Mouse (Mus musculus) midbrain, embryonic 15.5 days (tissue): ENCODE measurements around the gene Acaa1a. TPM values are rescaled to one million over a fixed set of nuclear protein-coding genes. Genes with fewer than 3 reads are reported as not detected.

Experiments used
- ATAC-seq: fragments of 200-750 bp; cut with Nextera tagmentation; replicated peaks from 2 replicates; pipeline ENCODE4 v1.8.0; 2017; ENCODE audit warnings: moderate TSS enrichment
- H3K27ac ChIP-seq: fragments of 300-500 bp; sonication (generic); 2 replicates; pipeline ENCODE4 v1.5.1; 2015; ENCODE audit warnings: mild to moderate bottlenecking, inconsistent platforms
- H3K27me3 ChIP-seq: fragments of 300-500 bp; sonication (generic); replicated peaks from 2 replicates; pipeline ENCODE4 v1.6.1; 2015; ENCODE audit warnings: inconsistent platforms
- H3K36me3 ChIP-seq: fragments of 300-500 bp; sonication (generic); replicated peaks from 2 replicates; pipeline ENCODE4 v1.6.1; 2015; ENCODE audit warnings: inconsistent platforms
- H3K4me1 ChIP-seq: fragments of 300-500 bp; sonication (generic); 2 replicates; pipeline ENCODE4 v1.6.1; 2015; ENCODE audit warnings: inconsistent platforms
- H3K4me2 ChIP-seq: fragments of 300-500 bp; sonication (generic); 2 replicates; pipeline ENCODE4 v1.6.1; 2015; ENCODE audit warnings: inconsistent platforms, mild to moderate bottlenecking, moderate library complexity
- H3K4me3 ChIP-seq: fragments of 300-500 bp; sonication (generic); 2 replicates; pipeline ENCODE4 v1.5.1; 2015; ENCODE audit warnings: mild to moderate bottlenecking, inconsistent platforms
- H3K9ac ChIP-seq: fragments of 300-500 bp; sonication (generic); 2 replicates; pipeline ENCODE4 v1.6.1; 2015; ENCODE audit warnings: mild to moderate bottlenecking, inconsistent platforms
- H3K9me3 ChIP-seq: fragments of 300-500 bp; sonication (generic); 2 replicates; pipeline ENCODE4 v1.6.1; 2016; ENCODE audit warnings: inconsistent platforms
- WGBS: fragments of 180-500 bp; shearing (Covaris S2); methylation state at CpG from one replicate; pipeline ENCODE4 v1.1.7; 2015; ENCODE audit warnings: mixed read lengths; 5-methylcytosine and 5-hydroxymethylcytosine counted together
- polyA plus RNA-seq: library from polyadenylated mRNA; unstranded; fragments of >200 nt; fragmentation: Nextera tagmentation; extraction: Ambion mirVana; gene quantifications from 2 replicates; pipeline ENCODE4 v1.2.1, GENCODE M21; 2015

Gene Acaa1a
- polyA plus RNA-seq, 1 experiment from 2014 or later, result 120 TPM

DNA sequence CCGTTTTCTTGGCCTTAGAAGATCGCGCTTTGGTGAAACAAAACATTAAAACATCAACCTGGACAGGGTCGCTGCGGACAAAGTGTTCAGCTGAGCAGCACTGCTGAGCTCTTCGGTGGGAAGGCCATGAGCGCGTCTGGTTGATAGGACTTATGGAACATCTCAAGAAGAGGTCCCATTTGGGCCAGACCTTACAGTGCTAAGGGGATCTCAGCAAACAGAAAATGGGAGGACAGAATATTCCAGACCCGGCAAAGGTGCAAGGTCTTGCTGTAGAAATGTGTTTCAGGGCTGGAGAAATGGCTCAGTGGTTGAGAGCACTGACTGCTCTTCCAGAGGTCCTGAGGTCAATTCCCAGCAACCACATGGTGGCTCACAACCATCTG is 16.2 kb upstream of the Acaa1a start:
- Histone ChIP-seq H3K9ac (peak overlapping the region; percentile 62), H3K27ac (peak overlapping the region; percentile 92), H3K4me3 (peak overlapping the region; percentile 95), H3K4me1 (peaks cover 24% of the 10 kb centered on the region), H3K27me3 (no peaks in the 10 kb centered on the region), H3K9me3 (no peaks in the 10 kb centered on the region), H3K36me3 (no peaks in the 10 kb centered on the region), H3K4me2 (peak overlapping the region; percentile 68)
- WGBS, result 4% methylated on average over 9 of the region's 9 CpGs
- ATAC-seq, result peak; percentile 25

GRCm38 (mm10) chr9:119324130-119324529 is 15.3 kb upstream of the Acaa1a start:
- H3K27me3 ChIP-seq, result no peaks in the 10 kb centered on the region
- H3K4me3 ChIP-seq, result no peak overlapping the region
- H3K9ac ChIP-seq, result no peak overlapping the region
- peaks cover 24% of the 10 kb centered on the region for H3K4me1 ChIP-seq
- H3K4me2 ChIP-seq, result no peak overlapping the region
- H3K27ac ChIP-seq, result no peak overlapping the region
- WGBS, result 74% methylated on average over 1 of the region's 1 CpGs
- H3K9me3 ChIP-seq, result no peaks in the 10 kb centered on the region
- no peak for ATAC-seq
- H3K36me3 ChIP-seq, result no peaks in the 10 kb centered on the region

DNA sequence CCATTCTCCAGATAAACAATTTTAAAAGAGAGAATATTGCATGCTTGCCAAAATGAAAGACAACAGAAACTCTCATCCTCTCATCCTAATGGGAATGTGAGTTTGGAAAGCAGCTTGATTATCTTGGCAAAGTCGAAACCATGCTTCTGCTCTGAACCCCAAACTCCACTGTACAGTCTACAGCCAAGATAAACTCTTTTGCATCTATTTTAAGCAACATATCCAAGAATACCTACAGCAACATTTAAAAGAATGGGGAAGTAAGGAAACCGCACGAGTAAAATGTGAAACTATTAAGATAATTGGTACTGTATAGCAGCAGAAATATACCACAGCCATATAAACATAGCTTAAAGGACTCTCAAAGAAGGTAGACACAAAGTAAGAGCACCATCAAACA is 11.0 kb upstream of the Acaa1a start:
- Histone ChIP-seq H3K4me3 (no peak overlapping the region), H3K36me3 (no peaks in the 10 kb centered on the region), H3K9me3 (no peaks in the 10 kb centered on the region), H3K27ac (no peak overlapping the region), H3K27me3 (no peaks in the 10 kb centered on the region), H3K4me1 (peaks cover 5% of the 10 kb centered on the region; the same call in 1 of the 2 replicates), H3K9ac (no peak overlapping the region), H3K4me2 (no peak overlapping the region)
- ATAC-seq, result no peak
- 84% methylated on average over 3 of the region's 3 CpGs for WGBS

DNA sequence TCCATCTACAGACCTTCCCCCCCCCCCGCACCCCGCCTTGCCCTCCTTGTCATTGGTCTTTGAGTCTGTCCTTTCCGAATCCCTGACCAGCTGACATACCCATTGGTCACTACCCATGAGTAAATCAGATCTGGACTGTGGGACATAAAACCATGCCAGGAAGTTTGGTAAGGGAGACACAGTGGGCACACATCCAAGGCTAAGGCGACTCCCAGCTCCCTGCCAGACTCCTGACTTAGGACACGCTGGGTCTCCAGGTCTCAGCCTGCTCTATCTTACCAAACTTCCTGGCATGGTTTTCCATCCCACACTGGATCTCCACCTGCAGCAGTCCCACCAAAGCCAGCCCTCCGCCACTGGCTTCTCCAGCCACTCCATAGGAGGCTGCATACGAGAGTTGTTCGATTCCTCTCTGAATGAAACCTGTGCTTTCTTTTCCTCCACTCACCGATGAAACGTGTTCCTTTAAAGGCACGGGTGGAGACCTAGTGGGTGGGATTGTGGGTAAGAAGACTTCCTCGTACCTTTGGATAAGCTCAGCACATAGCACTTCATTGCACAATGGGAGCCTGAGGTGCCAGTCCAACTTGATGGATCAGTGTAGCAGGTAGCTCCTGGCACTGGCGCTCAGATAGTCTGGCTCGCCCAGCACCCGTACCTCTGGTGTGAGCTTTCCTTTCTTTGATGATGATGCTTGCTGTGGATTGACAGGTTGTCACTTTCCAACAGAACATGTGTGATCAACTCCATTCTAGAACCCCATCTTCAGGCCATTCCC is 9.1 kb upstream of the Acaa1a start:
- no peak overlapping the region for H3K4me2 ChIP-seq
- no peaks in the 10 kb centered on the region for H3K9me3 ChIP-seq
- no peaks in the 10 kb centered on the region for H3K4me1 ChIP-seq
- H3K27ac ChIP-seq, result no peak overlapping the region
- H3K27me3 ChIP-seq, result no peaks in the 10 kb centered on the region
- WGBS, result 90% methylated on average over 15 of the region's 15 CpGs
- no peak overlapping the region for H3K4me3 ChIP-seq
- H3K36me3 ChIP-seq, result no peaks in the 10 kb centered on the region
- H3K9ac ChIP-seq, result no peak overlapping the region
- ATAC-seq, result no peak

- no peaks in the 10 kb centered on the region for H3K9me3 ChIP-seq
- no peak overlapping the region for H3K4me2 ChIP-seq
- no peak overlapping the region for H3K9ac ChIP-seq
- WGBS, result 62% methylated on average over 10 of the region's 10 CpGs
- no peak overlapping the region for H3K27ac ChIP-seq
- no peaks in the 10 kb centered on the region for H3K36me3 ChIP-seq
- peaks cover 2% of the 10 kb centered on the region for H3K4me1 ChIP-seq
- no peak overlapping the region for H3K4me3 ChIP-seq
- H3K27me3 ChIP-seq, result peaks cover 5% of the 10 kb centered on the region
- ATAC-seq, result no peak
These were observed 5.2 kb upstream of the Acaa1a start for GRCm38 (mm10) chr9:119334324-119334723.

DNA sequence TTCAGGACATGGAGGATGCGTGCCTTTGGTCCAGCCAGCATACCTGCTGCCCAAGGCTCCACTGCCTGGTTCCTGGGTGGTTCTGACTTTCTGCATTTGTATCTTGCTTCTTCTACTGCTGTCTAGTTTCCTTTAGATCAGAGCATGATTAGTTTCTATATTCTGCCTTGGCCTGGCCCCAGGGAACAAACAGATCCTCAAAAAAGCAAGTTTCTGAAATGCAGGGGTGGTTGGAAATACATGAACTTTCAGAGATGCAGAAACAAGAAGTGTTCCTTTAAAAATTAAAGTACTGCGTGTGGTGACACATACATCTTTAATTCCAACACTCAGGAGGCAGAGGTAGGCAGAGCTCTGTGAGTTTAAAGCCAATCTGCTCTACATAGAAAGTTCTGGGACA is 4.6 kb upstream of the Acaa1a start:
- H3K36me3 ChIP-seq, result no peaks in the 10 kb centered on the region
- no peaks in the 10 kb centered on the region for H3K9me3 ChIP-seq
- ATAC-seq, result no peak
- H3K4me3 ChIP-seq, result no peak overlapping the region
- H3K4me2 ChIP-seq, result no peak overlapping the region
- H3K9ac ChIP-seq, result no peak overlapping the region
- H3K4me1 ChIP-seq, result peaks cover 7% of the 10 kb centered on the region
- H3K27ac ChIP-seq, result no peak overlapping the region
- WGBS, result 79% methylated on average over 2 of the region's 2 CpGs
- peaks cover 9% of the 10 kb centered on the region for H3K27me3 ChIP-seq

- H3K4me3 ChIP-seq, result no peak overlapping the region
These were observed 3.9 kb upstream of the Acaa1a start for GRCm38 (mm10) chr9:119335571-119335970.

GRCm38 (mm10) chr9:119337842-119338241 is 1.6 kb upstream of the Acaa1a start:
- Histone ChIP-seq H3K27me3 (peaks cover 9% of the 10 kb centered on the region), H3K4me3 (no peak overlapping the region), H3K4me2 (no peak overlapping the region), H3K4me1 (peaks cover 28% of the 10 kb centered on the region), H3K9ac (no peak overlapping the region), H3K36me3 (no peaks in the 10 kb centered on the region), H3K27ac (no peak overlapping the region), H3K9me3 (no peaks in the 10 kb centered on the region)
- 86% methylated on average over 14 of the region's 14 CpGs for WGBS
- no peak for ATAC-seq

More at GRCm38 (mm10) chr9:119335571-119335970, 3.9 kb upstream of the Acaa1a start:
- Histone ChIP-seq H3K27me3 (peaks cover 9% of the 10 kb centered on the region), H3K9me3 (no peaks in the 10 kb centered on the region), H3K27ac (no peak overlapping the region), H3K9ac (no peak overlapping the region), H3K36me3 (no peaks in the 10 kb centered on the region), H3K4me1 (peaks cover 14% of the 10 kb centered on the region), H3K4me2 (no peak overlapping the region)
- no peak for ATAC-seq
- WGBS, result 77% methylated on average over 4 of the region's 4 CpGs

DNA sequence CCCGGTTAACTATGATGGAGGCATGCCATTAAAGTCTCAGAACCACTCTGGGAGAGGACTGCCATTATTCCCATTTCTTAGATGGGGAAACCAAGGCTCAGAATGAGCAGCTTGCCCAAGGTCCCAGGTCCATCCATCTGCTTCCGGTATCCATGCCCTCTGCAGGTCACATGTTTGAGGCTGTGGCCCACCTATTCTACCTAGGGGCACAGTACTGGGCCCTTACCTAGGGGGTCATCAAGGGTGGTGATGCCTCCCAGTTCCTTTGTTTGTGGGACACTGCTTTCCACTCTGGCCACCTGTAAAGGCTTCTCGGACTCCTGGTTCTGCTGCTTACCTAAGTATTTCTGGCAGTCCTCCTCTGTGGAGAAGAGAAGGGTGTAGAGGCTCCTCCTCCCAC is 1.1 kb upstream of the Acaa1a start:
- H3K9ac ChIP-seq, result no peak overlapping the region
- ATAC-seq, result no peak
- H3K4me1 ChIP-seq, result peaks cover 32% of the 10 kb centered on the region
- no peak overlapping the region for H3K4me3 ChIP-seq
- H3K4me2 ChIP-seq, result no peak overlapping the region
- H3K27me3 ChIP-seq, result peaks cover 9% of the 10 kb centered on the region
- no peaks in the 10 kb centered on the region for H3K9me3 ChIP-seq
- H3K27ac ChIP-seq, result no peak overlapping the region
- no peaks in the 10 kb centered on the region for H3K36me3 ChIP-seq
- 92% methylated on average over 3 of the region's 3 CpGs for WGBS

DNA sequence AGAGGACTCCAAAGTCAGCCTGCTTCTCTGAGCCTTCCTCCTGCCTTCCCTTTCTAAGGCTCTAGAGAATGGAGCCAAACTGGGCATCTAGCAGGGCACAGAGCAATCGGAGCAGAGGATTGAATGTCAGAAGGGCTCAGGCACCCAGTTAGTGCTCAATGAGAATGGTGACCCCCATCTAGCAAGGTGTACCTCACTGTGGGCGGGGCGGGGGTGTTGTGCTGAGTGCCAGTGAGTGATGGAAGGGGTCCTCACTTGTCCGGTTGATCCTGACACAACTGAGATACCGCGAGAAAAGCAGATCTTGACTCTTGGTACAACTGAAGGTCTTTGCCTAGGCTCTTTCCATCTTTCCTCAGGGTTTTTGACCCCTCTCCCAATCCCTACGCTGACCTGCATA is 370 bp upstream of the Acaa1a start:
- ATAC-seq, result no peak
- H3K4me1 ChIP-seq, result peaks cover 32% of the 10 kb centered on the region
- H3K27me3 ChIP-seq, result peaks cover 9% of the 10 kb centered on the region
- 52% methylated on average over 7 of the region's 7 CpGs for WGBS
- H3K9ac ChIP-seq, result no peak overlapping the region
- peak overlapping the region; percentile 86 for H3K4me2 ChIP-seq
- no peaks in the 10 kb centered on the region for H3K9me3 ChIP-seq
- H3K36me3 ChIP-seq, result peaks cover 7% of the 10 kb centered on the region; the same call in 1 of the 2 replicates
- no peak overlapping the region for H3K27ac ChIP-seq
- H3K4me3 ChIP-seq, result peak overlapping the region; percentile 94

DNA sequence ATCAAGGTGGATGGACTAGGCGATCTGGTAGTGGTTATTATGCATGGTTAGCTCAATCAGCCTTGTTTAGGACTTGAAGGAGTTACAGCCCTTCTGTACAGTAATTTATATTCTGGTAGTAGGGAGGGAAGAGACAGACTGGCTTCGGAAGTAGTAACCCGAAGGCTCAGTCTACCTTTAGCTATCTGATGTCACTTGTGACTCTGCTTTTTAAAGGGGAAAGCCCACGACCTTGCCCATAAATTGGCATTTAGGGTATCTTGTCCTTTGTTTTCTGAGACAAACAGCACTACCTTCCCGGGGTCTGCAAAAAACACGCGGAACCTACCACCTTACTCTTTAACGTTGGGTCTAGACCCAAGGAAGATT is 720 bp downstream of the Acaa1a start:
- Histone ChIP-seq H3K4me1 (peaks cover 32% of the 10 kb centered on the region), H3K27me3 (peaks cover 9% of the 10 kb centered on the region), H3K4me2 (peak overlapping the region; percentile 86), H3K9ac (peak overlapping the region; percentile 92), H3K4me3 (peak overlapping the region; percentile 94), H3K9me3 (no peaks in the 10 kb centered on the region), H3K36me3 (peaks cover 13% of the 10 kb centered on the region; the same call in 1 of the 2 replicates), H3K27ac (peak overlapping the region; percentile 89)
- WGBS, result 4% methylated on average over 8 of the region's 8 CpGs
- ATAC-seq, result no peak

- peak within 1 kb of the TSS; percentile 86 for H3K4me2 ChIP-seq
- peaks cover 17% of the 10 kb centered on the region; the same call in 1 of the 2 replicates for H3K36me3 ChIP-seq
- H3K9ac ChIP-seq, result peak within 1 kb of the TSS; percentile 92
- WGBS, result under 1% methylated on average over 68 of the region's 68 CpGs
- ATAC-seq, result peak; percentile 98
- no peaks in the 10 kb centered on the region for H3K9me3 ChIP-seq
- H3K27ac ChIP-seq, result peak within 1 kb of the TSS; percentile 89
- peak within 1 kb of the TSS; percentile 94 for H3K4me3 ChIP-seq
- peaks cover 9% of the 10 kb centered on the region for H3K27me3 ChIP-seq
- peaks cover 32% of the 10 kb centered on the region for H3K4me1 ChIP-seq
These were observed 1.7 kb downstream of the Acaa1a start, which contains the start of gene Myd88 for GRCm38 (mm10) chr9:119340909-119341816. Gene Myd88, minus strand, starts transcription at chr9:119341411.
